Comparison of ENCODE assay signal across 9 mouse cellular contexts in genomic region chr2:11253945-11254344, GRCm38 (mm10).
DNase-seq lines count a peak whose midpoint lies in the region; ATAC-seq and TF ChIP-seq lines count a peak whose summit lies in the region.
"Had no signal": no experiment of that assay in that cellular context is flagged by ENCODE, and none has a peak within 500 bp of the region (broad histone marks: within the 10 kb centered on the region; RNA-seq: fewer than 3 reads in every experiment).

No protein-coding gene starts in this region.

- 0 out of 2 replicates have a peak, but pooled peaks have one; percentile 23 for TF ChIP-seq CTCF in bone marrow macrophage, adult 2 months (IDR thresholded peaks at IDR 0.05; ENCODE audit: low read depth, low read length)
- TF ChIP-seq CTCF in heart, postnatal 0 days (IDR thresholded peaks at IDR 0.05; ENCODE audit: low read depth) = peak; percentile 59
- TF ChIP-seq CTCF in liver, embryonic 14.5 days (IDR thresholded peaks at IDR 0.05; ENCODE audit: low read depth) = peak; percentile 60

- no peaks in the 10 kb centered on the region for H3K36me3 ChIP-seq in kidney, embryonic 16.5 days (ENCODE audit: insufficient read depth, low read length)
- H3K36me3 ChIP-seq in ES-E14 (ENCODE audit: control insufficient read depth, insufficient read depth, low read length, poor library complexity, severe bottlenecking) = no peaks in the 10 kb centered on the region
- H3K36me3 ChIP-seq in heart, postnatal 0 days (replicated peaks; ENCODE audit: control insufficient read depth, insufficient read depth, low read length) = no peaks in the 10 kb centered on the region
- no peaks in the 10 kb centered on the region for H3K36me3 ChIP-seq in liver, embryonic 14.5 days (replicated peaks; ENCODE audit: control insufficient read depth, insufficient read depth, low read depth)
- no peaks in the 10 kb centered on the region for H3K36me3 ChIP-seq in forebrain, embryonic 13.5 days (ENCODE audit: poor library complexity, severe bottlenecking)
- H3K36me3 ChIP-seq: embryonic facial prominence, embryonic 13.5 days had no signal

- 58% methylated on average over 8 of the region's 8 CpGs for WGBS in kidney, embryonic 16.5 days
- WGBS in heart, postnatal 0 days = 55% methylated on average over 8 of the region's 8 CpGs
- WGBS in liver, embryonic 14.5 days (ENCODE audit: insufficient replicate concordance) = 41% methylated on average over 8 of the region's 8 CpGs
- 62% methylated on average over 8 of the region's 8 CpGs for WGBS in forebrain, embryonic 13.5 days

- H3K4me1 ChIP-seq in kidney, embryonic 16.5 days (ENCODE audit: insufficient read depth, low read length) = no peaks in the 10 kb centered on the region; the same call in 1 of the 2 replicates
- H3K4me1 ChIP-seq in ES-E14 (ENCODE audit: control insufficient read depth in 2 of 2, insufficient read depth in 2 of 2, low read length in 2 of 2, poor library complexity in 1 of 2) = no peaks in the 10 kb centered on the region
- no peaks in the 10 kb centered on the region; the same call in 1 of the 2 replicates for H3K4me1 ChIP-seq in bone marrow macrophage, adult 2 months (ENCODE audit: control insufficient read depth, insufficient read depth, low read length)
- no peaks in the 10 kb centered on the region for H3K4me1 ChIP-seq in heart, postnatal 0 days (ENCODE audit: control insufficient read depth, insufficient read depth)
- H3K4me1 ChIP-seq in liver, embryonic 14.5 days (replicated peaks; ENCODE audit: control insufficient read depth in 2 of 2, insufficient read depth in 2 of 2, low read length in 1 of 2) = no peaks in the 10 kb centered on the region
- no peaks in the 10 kb centered on the region for H3K4me1 ChIP-seq in forebrain, embryonic 13.5 days
- H3K4me1 ChIP-seq: embryonic facial prominence, embryonic 13.5 days had no signal

- ATAC-seq in kidney, embryonic 16.5 days (ENCODE audit: low FRiP score, low TSS enrichment) = no peak
- ATAC-seq in heart, postnatal 0 days (ENCODE audit: insufficient read depth, low read depth) = no peak
- no peak for ATAC-seq in liver, embryonic 14.5 days (ENCODE audit: insufficient read depth)
- ATAC-seq in forebrain, embryonic 13.5 days = no peak

- no peaks in the 10 kb centered on the region for H3K27me3 ChIP-seq in kidney, embryonic 16.5 days (ENCODE audit: insufficient read depth, low read length)
- H3K27me3 ChIP-seq in heart, postnatal 0 days (ENCODE audit: control insufficient read depth, insufficient read depth, low read length) = no peaks in the 10 kb centered on the region
- H3K27me3 ChIP-seq in liver, embryonic 14.5 days (ENCODE audit: control insufficient read depth, insufficient read depth, low read length) = no peaks in the 10 kb centered on the region
- H3K27me3 ChIP-seq in forebrain, embryonic 13.5 days = no peaks in the 10 kb centered on the region
- H3K27me3 ChIP-seq: embryonic facial prominence, embryonic 13.5 days had no signal

- no peak overlapping the region for H3K9ac ChIP-seq in kidney, embryonic 16.5 days (replicated peaks; ENCODE audit: low read length)
- H3K9ac ChIP-seq in ES-E14 (ENCODE audit: insufficient read depth, low read depth, low read length, poor library complexity, severe bottlenecking) = no peak overlapping the region
- no peak overlapping the region for H3K9ac ChIP-seq in heart, postnatal 0 days (replicated peaks; ENCODE audit: low read depth, low read length)
- no peak overlapping the region for H3K9ac ChIP-seq in liver, embryonic 14.5 days (replicated peaks)
- no peak overlapping the region for H3K9ac ChIP-seq in forebrain, embryonic 13.5 days
- H3K9ac ChIP-seq: embryonic facial prominence, embryonic 13.5 days had no signal

- no peaks in the 10 kb centered on the region for H3K9me3 ChIP-seq in kidney, embryonic 16.5 days (ENCODE audit: low read length)
- no peaks in the 10 kb centered on the region for H3K9me3 ChIP-seq in ES-E14 (ENCODE audit: control insufficient read depth, insufficient read depth, low read depth, low read length)
- no peaks in the 10 kb centered on the region for H3K9me3 ChIP-seq in heart, postnatal 0 days (replicated peaks; ENCODE audit: control insufficient read depth, low read length)
- no peaks in the 10 kb centered on the region for H3K9me3 ChIP-seq in liver, embryonic 14.5 days (ENCODE audit: control insufficient read depth, low read length)
- no peaks in the 10 kb centered on the region for H3K9me3 ChIP-seq in forebrain, embryonic 13.5 days (replicated peaks)
- H3K9me3 ChIP-seq: embryonic facial prominence, embryonic 13.5 days had no signal

- no peak overlapping the region for H3K27ac ChIP-seq in kidney, embryonic 16.5 days (ENCODE audit: low read length)
- H3K27ac ChIP-seq in ES-E14 (ENCODE audit: insufficient read depth, low read depth, low read length, poor library complexity, severe bottlenecking) = no peak overlapping the region
- no peak overlapping the region for H3K27ac ChIP-seq in bone marrow macrophage, adult 2 months (ENCODE audit: insufficient read depth, low read depth, low read length)
- no peak overlapping the region for H3K27ac ChIP-seq in heart, postnatal 0 days (ENCODE audit: low read depth)
- no peak overlapping the region for H3K27ac ChIP-seq in liver, embryonic 14.5 days
- no peak overlapping the region for H3K27ac ChIP-seq in forebrain, embryonic 13.5 days
- H3K27ac ChIP-seq: embryonic facial prominence, embryonic 13.5 days had no signal

- in situ Hi-C loops in ES-E14 (cut with MboI; ENCODE audit: low sequenced_read_pairs in 2 of 2, unreplicated experiment in 2 of 2) = no loop called here

- H3K4me3 ChIP-seq in kidney, embryonic 16.5 days (ENCODE audit: low read length) = no peak overlapping the region
- H3K4me3 ChIP-seq in ES-E14 (ENCODE audit: insufficient read depth in 1 of 2, low read depth in 1 of 2, low read length in 2 of 2, poor library complexity in 1 of 2, severe bottlenecking in 1 of 2) = no peak overlapping the region
- no peak overlapping the region for H3K4me3 ChIP-seq in bone marrow macrophage, adult 2 months (ENCODE audit: insufficient read depth, low read length)
- H3K4me3 ChIP-seq in heart, postnatal 0 days (ENCODE audit: low read depth, low read length) = no peak overlapping the region
- H3K4me3 ChIP-seq in liver, embryonic 14.5 days (ENCODE audit: insufficient read depth in 1 of 2, low read depth in 2 of 2, low read length in 2 of 2) = no peak overlapping the region
- no peak overlapping the region for H3K4me3 ChIP-seq in forebrain, embryonic 13.5 days
- H3K4me3 ChIP-seq: embryonic facial prominence, embryonic 13.5 days had no signal

- TF ChIP-seq POLR2A in bone marrow macrophage, adult 2 months (IDR thresholded peaks at IDR 0.05; ENCODE audit: borderline replicate concordance, low read depth, low read length) = no peak

- no peak overlapping the region for H3K4me2 ChIP-seq in kidney, embryonic 16.5 days (replicated peaks; ENCODE audit: low read depth, low read length)
- no peak overlapping the region for H3K4me2 ChIP-seq in heart, postnatal 0 days (ENCODE audit: low read depth, low read length)
- no peak overlapping the region for H3K4me2 ChIP-seq in liver, embryonic 14.5 days (ENCODE audit: low read depth)
- H3K4me2 ChIP-seq in forebrain, embryonic 13.5 days = no peak overlapping the region
- H3K4me2 ChIP-seq: embryonic facial prominence, embryonic 13.5 days had no signal

- no peak for TF ChIP-seq EP300 in heart, postnatal 0 days (IDR thresholded peaks at IDR 0.05; ENCODE audit: low read depth)
- no peak for TF ChIP-seq EP300 in liver, embryonic 14.5 days (IDR thresholded peaks at IDR 0.05; ENCODE audit: low read depth)

- peak; percentile 67 for DNase-seq in kidney, adult 18-20 months
- DNase-seq in ES-E14 (ENCODE audit: low read depth, low spot score) = peak; percentile 41
- no peak for DNase-seq in heart, postnatal 0 days (ENCODE audit: low spot score)
- DNase-seq in liver, embryonic 14.5 days (ENCODE audit: low read depth in 3 of 3, low spot score in 3 of 3) = peak in 1 of 3 experiments; percentile 17
- peak; percentile 10 to 43 for DNase-seq in spleen, adult 18-20 months

TF ChIP-seq in ES-E14, 5 proteins besides CTCF, POLR2A, EP300 and RAD21:
- TF ChIP-seq CHD2 (IDR thresholded peaks at IDR 0.05; ENCODE audit: low read depth, low read length) (no peak), ZNF384 (IDR thresholded peaks at IDR 0.05; ENCODE audit: low read depth, low read length) (no peak), ZC3H11A (IDR thresholded peaks at IDR 0.05; ENCODE audit: borderline replicate concordance, low read depth, low read length) (no peak), HCFC1 (IDR thresholded peaks at IDR 0.05; ENCODE audit: borderline replicate concordance, insufficient read depth, low read length) (no peak), MAFK (IDR thresholded peaks at IDR 0.05; ENCODE audit: insufficient read depth, low read depth, low read length) (no peak)
